Mouse (Mus musculus) bone marrow macrophage, adult 2 months (primary cell): ENCODE measurements around the gene Smim20.

Experiments used
- CTCF ChIP-seq: IDR thresholded peaks from 2 replicates; pipeline ENCODE4 v1.5.1; 2012; ENCODE audit warnings: low read depth, mild to moderate bottlenecking, low read length, moderate library complexity
- POLR2A ChIP-seq: IDR thresholded peaks from 2 replicates; pipeline ENCODE4 v1.6.1; 2012; ENCODE audit warnings: mild to moderate bottlenecking, low read depth, low read length, borderline replicate concordance

GRCm38 (mm10) chr5:53270947-53271711 lies 4.2 kb downstream of the Smim20 start:
- TF ChIP-seq CTCF (no peak), POLR2A (no peak)
